Mouse (Mus musculus) lung, postnatal 4 days (tissue): ENCODE measurements around the gene Celf2.
A peak's percentile ranks its signal among the peaks of the same experiment; 100 is the strongest.

Experiments
- DNase-seq, 2 experiments: peaks; one replicate each; pipeline ENCODE4 v3.0.0; 2021

The Celf2 gene

GRCm38 (mm10) chr2:7080086-7080485 is 429.3 kb downstream of the Celf2 start:
- no peak for DNase-seq

- no peak for DNase-seq
These were observed 430.0 kb downstream of the Celf2 start for GRCm38 (mm10) chr2:7079390-7079789.

GRCm38 (mm10) chr2:7073730-7074129 is 435.6 kb downstream of the Celf2 start:
- DNase-seq: no peak

- no peak for DNase-seq
These were observed 436.8 kb downstream of the Celf2 start for GRCm38 (mm10) chr2:7072344-7073265.

- DNase-seq: no peak
These were observed 439.9 kb downstream of the Celf2 start for GRCm38 (mm10) chr2:7069458-7069857.

- DNase-seq: no peak
These were observed 441.1 kb downstream of the Celf2 start for GRCm38 (mm10) chr2:7068281-7068680.

- peak; percentile 52 to 71 for DNase-seq
These were observed 445.7 kb downstream of the Celf2 start for GRCm38 (mm10) chr2:7063574-7064192.

GRCm38 (mm10) chr2:7060490-7061105 is 448.8 kb downstream of the Celf2 start:
- DNase-seq: peak; percentile 34 to 65

GRCm38 (mm10) chr2:7056401-7056800 is 453.0 kb downstream of the Celf2 start:
- no peak for DNase-seq

GRCm38 (mm10) chr2:7055958-7056357 is 453.4 kb downstream of the Celf2 start:
- DNase-seq: peak; percentile 38 to 71

GRCm38 (mm10) chr2:7051090-7051489 is 458.3 kb downstream of the Celf2 start:
- DNase-seq: no peak

- no peak for DNase-seq
These were observed 463.2 kb downstream of the Celf2 start for GRCm38 (mm10) chr2:7046155-7046554.

GRCm38 (mm10) chr2:7045531-7045930 is 463.8 kb downstream of the Celf2 start:
- DNase-seq: no peak

GRCm38 (mm10) chr2:7043770-7044459 is 465.4 kb downstream of the Celf2 start:
- no peak for DNase-seq

GRCm38 (mm10) chr2:7040940-7041339 is 468.4 kb downstream of the Celf2 start:
- no peak for DNase-seq

GRCm38 (mm10) chr2:7038991-7039390 is 470.4 kb downstream of the Celf2 start:
- DNase-seq: no peak

- DNase-seq: no peak
These were observed 478.0 kb downstream of the Celf2 start for GRCm38 (mm10) chr2:7031389-7031788.

- DNase-seq: no peak
These were observed 482.6 kb downstream of the Celf2 start for GRCm38 (mm10) chr2:7026737-7027136.

GRCm38 (mm10) chr2:7025594-7025993 is 483.8 kb downstream of the Celf2 start:
- DNase-seq: peak; percentile 36 to 79

GRCm38 (mm10) chr2:7022184-7022583 is 487.2 kb downstream of the Celf2 start:
- no peak for DNase-seq

- no peak for DNase-seq
These were observed 491.8 kb downstream of the Celf2 start for GRCm38 (mm10) chr2:7017384-7018113.

- no peak for DNase-seq
These were observed 496.2 kb downstream of the Celf2 start for GRCm38 (mm10) chr2:7013126-7013525.
